Mouse (Mus musculus) forebrain, embryonic 12.5 days (tissue): ENCODE data around the gene Ccnb1. TPM values are rescaled to one million over a fixed set of nuclear protein-coding genes. Genes with fewer than 3 reads are reported as not detected.
"Not testable (repeated sequence)": the region's sequence is repeated elsewhere in the genome, so short reads cannot be mapped to it uniquely, and the experiment has no call there.

Experiments used
- ATAC-seq: fragments of 200-750 bp; cut with Nextera tagmentation; 2 replicates; pipeline ENCODE4 v1.8.0; 2017; ENCODE audit warnings: moderate TSS enrichment; ENCODE audit not compliant: low FRiP score
- H3K27ac ChIP-seq: fragments of 300-500 bp; sonication (generic); 2 replicates; pipeline ENCODE4 v1.5.1; 2016; ENCODE audit warnings: mild to moderate bottlenecking
- H3K27me3 ChIP-seq: fragments of 300-500 bp; sonication (generic); 2 replicates; pipeline ENCODE4 v1.6.1; 2016; ENCODE audit warnings: mild to moderate bottlenecking
- H3K36me3 ChIP-seq: fragments of 300-500 bp; sonication (generic); replicated peaks from 2 replicates; pipeline ENCODE4 v1.6.1; 2016; ENCODE audit warnings: mild to moderate bottlenecking
- H3K4me1 ChIP-seq: fragments of 300-500 bp; sonication (generic); 2 replicates; pipeline ENCODE4 v1.6.1; 2016
- H3K4me2 ChIP-seq: fragments of 300-500 bp; sonication (generic); 2 replicates; pipeline ENCODE4 v1.6.1; 2016; ENCODE audit warnings: mild to moderate bottlenecking, moderate library complexity
- H3K4me3 ChIP-seq: fragments of 300-500 bp; sonication (generic); replicated peaks from 2 replicates; pipeline ENCODE4 v1.5.1; 2016; ENCODE audit warnings: mild to moderate bottlenecking
- H3K9ac ChIP-seq: fragments of 300-500 bp; sonication (generic); 2 replicates; pipeline ENCODE4 v1.6.1; 2016; ENCODE audit warnings: mild to moderate bottlenecking
- H3K9me3 ChIP-seq: fragments of 300-500 bp; sonication (generic); 2 replicates; pipeline ENCODE4 v1.6.1; 2016
- WGBS: fragments of 180-500 bp; shearing (Covaris S2); methylation state at CpG from one replicate; pipeline ENCODE4 v1.1.7; 2016; 5-methylcytosine and 5-hydroxymethylcytosine counted together
- polyA plus RNA-seq: library from polyadenylated mRNA; unstranded; fragments of >200 nt; fragmentation: Nextera tagmentation; extraction: Ambion mirVana; gene quantifications from 2 replicates; pipeline ENCODE4 v1.2.1, GENCODE M21; 2016

The Ccnb1 gene
- polyA plus RNA-seq, 1 experiment from 2014 or later: 343 TPM

GRCm38 (mm10) chr13:100797171-100797570, 10.8 kb upstream of the Ccnb1 start:
- no peaks in the 10 kb centered on the region for H3K4me1 ChIP-seq
- H3K9me3 ChIP-seq: no peaks in the 10 kb centered on the region
- H3K9ac ChIP-seq: no peak overlapping the region
- WGBS: 90% methylated on average over 6 of the region's 6 CpGs
- no peak for ATAC-seq
- H3K27ac ChIP-seq: no peak overlapping the region
- no peak overlapping the region for H3K4me3 ChIP-seq
- H3K27me3 ChIP-seq: no peaks in the 10 kb centered on the region
- H3K4me2 ChIP-seq: no peak overlapping the region
- H3K36me3 ChIP-seq: peaks cover 12% of the 10 kb centered on the region

DNA sequence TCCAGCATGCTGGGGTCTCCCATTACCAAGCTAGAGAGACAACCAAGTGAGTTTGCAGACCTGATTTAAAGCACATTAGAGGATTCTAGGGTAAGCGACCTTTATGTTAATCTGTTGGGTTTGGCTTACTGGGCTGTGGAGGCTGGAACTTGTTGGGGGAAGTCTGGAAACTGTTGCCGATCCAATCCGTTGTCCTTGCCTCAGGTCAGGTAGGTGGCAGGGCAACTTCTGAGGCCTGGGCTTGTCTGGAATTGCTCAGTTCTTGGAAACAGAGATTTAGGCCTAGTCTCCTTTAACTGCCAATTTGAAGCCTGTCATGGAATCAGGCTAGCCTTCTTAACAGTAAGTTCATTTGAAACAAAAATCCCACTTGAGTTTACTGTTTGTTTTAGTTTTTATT, 2.7 kb upstream of the Ccnb1 start:
- WGBS: 89% methylated on average over 3 of the region's 3 CpGs
- no peak for ATAC-seq

DNA sequence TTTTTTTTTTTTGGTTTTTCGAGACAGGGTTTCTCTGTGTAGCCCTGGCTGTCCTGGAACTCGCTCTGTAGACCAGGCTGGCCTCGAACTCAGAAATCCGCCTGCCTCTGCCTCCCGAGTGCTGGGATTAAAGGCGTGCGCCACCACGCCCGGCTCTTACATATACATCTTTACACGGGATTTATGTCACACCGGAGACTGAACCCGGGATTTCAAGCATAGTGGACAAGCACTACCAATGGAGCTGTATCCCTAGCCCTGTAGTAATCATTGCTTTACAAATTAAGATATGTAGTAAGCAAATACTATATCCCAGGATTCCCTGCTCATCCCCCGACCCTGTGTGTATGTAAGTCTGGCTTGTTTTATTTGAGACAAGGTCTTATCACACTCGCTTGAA, 1.7 kb upstream of the Ccnb1 start:
- WGBS: 92% methylated on average over 12 of the region's 14 CpGs
- H3K27ac ChIP-seq, H3K9me3 ChIP-seq, H3K27me3 ChIP-seq, ATAC-seq, H3K9ac ChIP-seq, H3K4me3 ChIP-seq, H3K4me2 ChIP-seq: not testable (repeated sequence)
- H3K36me3 ChIP-seq: peaks cover 15% of the 10 kb centered on the region
- peaks cover 20% of the 10 kb centered on the region for H3K4me1 ChIP-seq

More for the DNA sequence above, 2.7 kb upstream of the Ccnb1 start:
- Histone ChIP-seq H3K9me3 (no peaks in the 10 kb centered on the region), H3K27ac (no peak overlapping the region), H3K4me2 (no peak overlapping the region), H3K27me3 (no peaks in the 10 kb centered on the region), H3K4me3 (no peak overlapping the region), H3K36me3 (peaks cover 5% of the 10 kb centered on the region), H3K9ac (no peak overlapping the region), H3K4me1 (peaks cover 14% of the 10 kb centered on the region)

- Histone ChIP-seq H3K9ac (no peak overlapping the region), H3K4me2 (no peak overlapping the region), H3K9me3 (no peaks in the 10 kb centered on the region), H3K4me1 (peaks cover 22% of the 10 kb centered on the region), H3K27me3 (no peaks in the 10 kb centered on the region), H3K36me3 (peaks cover 19% of the 10 kb centered on the region), H3K4me3 (no peak overlapping the region), H3K27ac (no peak overlapping the region)
- 77% methylated on average over 6 of the region's 6 CpGs for WGBS
- ATAC-seq: no peak
These were observed 1.1 kb upstream of the Ccnb1 start for GRCm38 (mm10) chr13:100787316-100788010.

DNA sequence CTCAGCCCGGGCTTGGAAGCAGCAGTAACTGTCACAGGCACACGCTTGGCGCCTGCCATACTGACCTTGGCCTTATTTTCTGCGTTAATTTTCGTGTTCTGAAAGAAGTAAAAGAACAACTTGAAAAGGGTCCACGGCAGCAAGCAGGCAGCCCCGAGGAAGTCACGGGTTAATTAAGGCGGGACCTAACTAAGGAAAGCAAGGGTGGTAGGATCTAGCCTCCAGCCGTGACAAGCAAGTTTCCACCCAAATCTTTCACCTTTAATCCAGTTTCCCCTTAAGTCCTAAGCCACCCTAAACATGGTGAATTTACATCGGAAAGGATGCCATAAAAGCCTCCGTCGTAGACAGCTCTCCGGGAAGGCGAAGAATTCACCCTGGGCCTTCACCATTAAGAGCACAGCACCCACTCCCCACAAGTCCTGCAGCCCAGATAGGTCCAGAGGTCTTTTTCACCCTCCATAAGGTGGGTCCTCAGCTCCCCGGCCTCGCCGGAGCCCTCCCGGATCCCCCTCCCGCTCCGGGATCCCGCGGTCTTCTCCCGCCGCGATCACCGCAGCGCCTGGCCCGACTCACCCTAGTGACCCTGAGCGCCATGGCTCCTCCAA, 460 bp downstream of the Ccnb1 start:
- Histone ChIP-seq H3K4me1 (peaks cover 24% of the 10 kb centered on the region), H3K9ac (peak overlapping the region; percentile 87), H3K36me3 (peaks cover 34% of the 10 kb centered on the region), H3K4me2 (peak overlapping the region; percentile 80), H3K27ac (peak overlapping the region; percentile 68; the same call in 1 of the 2 replicates), H3K27me3 (no peaks in the 10 kb centered on the region), H3K4me3 (peak overlapping the region; percentile 86), H3K9me3 (no peaks in the 10 kb centered on the region)
- peak; percentile 54 for ATAC-seq
- WGBS: under 1% methylated on average over 30 of the region's 30 CpGs

- H3K4me1 ChIP-seq: peaks cover 21% of the 10 kb centered on the region
- no peak overlapping the region for H3K9ac ChIP-seq
- WGBS: 81% methylated on average over 3 of the region's 3 CpGs
- no peak for ATAC-seq
- H3K27ac ChIP-seq: no peak overlapping the region
- no peaks in the 10 kb centered on the region for H3K27me3 ChIP-seq
- no peak overlapping the region for H3K4me3 ChIP-seq
- H3K36me3 ChIP-seq: peaks cover 34% of the 10 kb centered on the region
- no peak overlapping the region for H3K4me2 ChIP-seq
- H3K9me3 ChIP-seq: no peaks in the 10 kb centered on the region
These were observed 8.9 kb downstream of the Ccnb1 start for GRCm38 (mm10) chr13:100777491-100777890.

- peaks cover 18% of the 10 kb centered on the region for H3K4me1 ChIP-seq
- no peaks in the 10 kb centered on the region for H3K27me3 ChIP-seq
- no peaks in the 10 kb centered on the region for H3K9me3 ChIP-seq
- H3K4me3 ChIP-seq: no peak overlapping the region
- WGBS: 65% methylated on average over 6 of the region's 6 CpGs
- no peak overlapping the region for H3K9ac ChIP-seq
- no peak overlapping the region for H3K27ac ChIP-seq
- peak overlapping the region; percentile 93; the same call in 1 of the 2 replicates for H3K4me2 ChIP-seq
- H3K36me3 ChIP-seq: peaks cover 34% of the 10 kb centered on the region
- no peak for ATAC-seq
These were observed 9.7 kb downstream of the Ccnb1 start for GRCm38 (mm10) chr13:100776710-100777109.

DNA sequence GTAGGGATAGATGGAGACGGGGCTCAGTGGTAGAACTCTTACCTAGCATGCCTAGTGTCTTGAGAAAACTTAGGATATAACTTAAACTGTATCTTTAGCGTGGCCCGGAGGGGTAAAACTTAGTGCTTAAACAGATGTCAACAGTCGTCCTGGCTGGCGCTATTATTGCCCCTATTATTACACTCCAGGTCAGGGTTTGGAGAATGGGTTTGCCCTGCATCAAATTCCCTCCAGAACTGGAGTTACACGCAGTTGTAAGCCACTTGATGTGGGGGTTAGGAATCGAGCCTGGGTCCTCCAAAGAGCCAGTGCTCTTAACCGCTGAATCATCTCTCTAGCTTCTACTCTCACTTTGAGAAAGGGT, 10.3 kb downstream of the Ccnb1 start:
- Histone ChIP-seq H3K4me1 (peaks cover 18% of the 10 kb centered on the region), H3K36me3 (peaks cover 34% of the 10 kb centered on the region), H3K9ac (peak overlapping the region; percentile 78), H3K4me3 (peak overlapping the region; percentile 89), H3K9me3 (no peaks in the 10 kb centered on the region), H3K27me3 (no peaks in the 10 kb centered on the region), H3K27ac (peak overlapping the region; percentile 77), H3K4me2 (peak overlapping the region; percentile 93)
- ATAC-seq: no peak; the same call in 1 of the 2 replicates
- WGBS: 21% methylated on average over 8 of the region's 8 CpGs

GRCm38 (mm10) chr13:100775252-100776055, 10.9 kb downstream of the Ccnb1 start, which contains the start of gene Cenph:
TSS of gene Cenph (minus strand) at chr13:100775899.
- Histone ChIP-seq H3K4me2 (peak within 1 kb of the TSS; percentile 93), H3K4me1 (peaks cover 18% of the 10 kb centered on the region), H3K27me3 (no peaks in the 10 kb centered on the region), H3K27ac (peak within 1 kb of the TSS; percentile 77), H3K9ac (peak within 1 kb of the TSS; percentile 78), H3K9me3 (no peaks in the 10 kb centered on the region), H3K36me3 (peaks cover 35% of the 10 kb centered on the region), H3K4me3 (peak within 1 kb of the TSS; percentile 89)
- peak; percentile 95 for ATAC-seq
- under 1% methylated on average over 46 of the region's 46 CpGs for WGBS

GRCm38 (mm10) chr13:100774704-100775103, 11.7 kb downstream of the Ccnb1 start:
- Histone ChIP-seq H3K27me3 (no peaks in the 10 kb centered on the region), H3K9me3 (no peaks in the 10 kb centered on the region), H3K4me2 (peak overlapping the region; percentile 93), H3K36me3 (peaks cover 35% of the 10 kb centered on the region), H3K9ac (peak overlapping the region; percentile 78), H3K4me1 (peaks cover 18% of the 10 kb centered on the region), H3K27ac (no peak overlapping the region), H3K4me3 (peak overlapping the region; percentile 89)
- no peak for ATAC-seq

- no peak overlapping the region for H3K4me3 ChIP-seq
- H3K27ac ChIP-seq: no peak overlapping the region
- H3K4me1 ChIP-seq: no peaks in the 10 kb centered on the region
- ATAC-seq: no peak
- H3K9me3 ChIP-seq: no peaks in the 10 kb centered on the region
- 87% methylated on average over 2 of the region's 2 CpGs for WGBS
- no peak overlapping the region for H3K4me2 ChIP-seq
- peaks cover 14% of the 10 kb centered on the region for H3K36me3 ChIP-seq
- H3K9ac ChIP-seq: no peak overlapping the region
- no peaks in the 10 kb centered on the region for H3K27me3 ChIP-seq
These were observed 31.0 kb downstream of the Ccnb1 start for GRCm38 (mm10) chr13:100755329-100755728.

- Histone ChIP-seq H3K9me3 (no peaks in the 10 kb centered on the region), H3K4me2 (no peak overlapping the region), H3K36me3 (0 out of 2 replicates have a peak, but pooled peaks cover 3% of the 10 kb centered on the region), H3K27me3 (no peaks in the 10 kb centered on the region), H3K9ac (no peak overlapping the region), H3K4me3 (no peak overlapping the region), H3K4me1 (no peaks in the 10 kb centered on the region), H3K27ac (no peak overlapping the region)
- WGBS: 74% methylated on average over 4 of the region's 4 CpGs
- no peak for ATAC-seq
These were observed 32.2 kb downstream of the Ccnb1 start for GRCm38 (mm10) chr13:100754186-100754585.
